Mouse (Mus musculus) neutrophil, adult 65 days (primary cell): ENCODE results near the gene Olfr1176. TPM values are rescaled to one million over a fixed set of nuclear protein-coding genes. Genes with fewer than 3 reads are reported as not detected.

Experiments
- total RNA-seq: library from RNA; stranded (reverse); gene quantifications from 2 replicates; pipeline ENCODE4 v1.2.4, GENCODE M21; 2023

Olfr1176 gene
- total RNA-seq: not detected in 2 replicates

GRCm38 (mm10) chr2:88336421-88336820, at the start of gene Olfr1176:
Olfr1176 (plus strand) TSS chr2:88336721.

GRCm38 (mm10) chr2:88315035-88315434, 21.5 kb upstream of the Olfr1176 start, which contains the start of gene Olfr1174-ps:
Olfr1174-ps (minus strand) TSS chr2:88315135.

GRCm38 (mm10) chr2:88327115-88327514, 9.4 kb upstream of the Olfr1176 start, which contains the start of gene Olfr1175-ps:
Olfr1175-ps (minus strand) TSS chr2:88327215.

GRCm38 (mm10) chr2:88346392-88346791, 9.9 kb downstream of the Olfr1176 start, which contains the start of gene Olfr1177-ps:
Olfr1177-ps (minus strand) TSS chr2:88346492.

GRCm38 (mm10) chr2:88386762-88387161, 50.2 kb downstream of the Olfr1176 start, which contains the start of gene Olfr1178:
Olfr1178 (plus strand) TSS chr2:88387062.

Other genes starting within 250 kb of the Olfr1176 start
- not detected in 2 replicates for gene Olfr1164, start 242.8 kb upstream of the Olfr1176 start, total RNA-seq
- not detected in 2 replicates for gene Olfr1166, start 208.4 kb upstream of the Olfr1176 start, total RNA-seq
- gene Olfr1167, start 181.5 kb upstream of the Olfr1176 start, total RNA-seq: not detected in 2 replicates
- not detected in 2 replicates for gene Olfr1168, start 154.8 kb upstream of the Olfr1176 start, total RNA-seq
- not detected in 2 replicates for gene Olfr1170, start 108.4 kb upstream of the Olfr1176 start, total RNA-seq
- not detected in 2 replicates for gene Olfr1173, start 56.8 kb upstream of the Olfr1176 start, total RNA-seq
- not detected in 2 replicates for gene Olfr1174-ps, start 21.6 kb upstream of the Olfr1176 start, total RNA-seq
- not detected in 2 replicates for gene Olfr1175-ps, start 9.5 kb upstream of the Olfr1176 start, total RNA-seq
- gene Olfr1177-ps, start 9.8 kb downstream of the Olfr1176 start, total RNA-seq: not detected in 2 replicates
- not detected in 2 replicates for gene Olfr1178, start 50.3 kb downstream of the Olfr1176 start, total RNA-seq
- not detected in 2 replicates for gene Olfr1179, start 69.7 kb downstream of the Olfr1176 start, total RNA-seq
- not detected in 2 replicates for gene Olfr1180, start 82.4 kb downstream of the Olfr1176 start, total RNA-seq
- gene Olfr1181, start 89.5 kb downstream of the Olfr1176 start, total RNA-seq: not detected in 2 replicates
- gene Gm13757, start 112.4 kb downstream of the Olfr1176 start, total RNA-seq: not detected in 2 replicates
- not detected in 2 replicates for gene Olfr1183, start 118.1 kb downstream of the Olfr1176 start, total RNA-seq
- gene Olfr1184, start 146.9 kb downstream of the Olfr1176 start, total RNA-seq: not detected in 2 replicates
- not detected in 2 replicates for gene Olfr1185-ps1, start 156.6 kb downstream of the Olfr1176 start, total RNA-seq
- gene Olfr1186, start 181.8 kb downstream of the Olfr1176 start, total RNA-seq: not detected in 2 replicates
- gene Olfr1188, start 220.2 kb downstream of the Olfr1176 start, total RNA-seq: not detected in 2 replicates
- not detected in 2 replicates for gene Olfr1189, start 249.7 kb downstream of the Olfr1176 start, total RNA-seq